Mouse (Mus musculus): ENCODE measurements around the gene Ebf3. TPM values are rescaled to one million over a fixed set of nuclear protein-coding genes. Genes with fewer than 3 reads are reported as not detected.
A peak's percentile ranks its signal among the peaks of the same experiment; 100 is the strongest.

Ebf3 gene
- polyA plus RNA-seq, 1 experiment from 2014 or later = 1.6 TPM

GRCm38 (mm10) chr7:137239542-137240133 is 74.6 kb downstream of the Ebf3 start:
- Histone ChIP-seq H3K9me3 (ENCODE audit: control insufficient read depth, low read depth, low read length) (no peaks in the 10 kb centered on the region), H3K4me3 (ENCODE audit: low read depth, low read length) (no peak overlapping the region), H3K4me2 (replicated peaks; ENCODE audit: low read depth, low read length) (no peak overlapping the region), H3K4me1 (ENCODE audit: control insufficient read depth, insufficient read depth, low read length) (no peaks in the 10 kb centered on the region), H3K27me3 (ENCODE audit: control insufficient read depth, insufficient read depth, low read length) (0 out of 2 replicates have a peak, but pooled peaks cover 2% of the 10 kb centered on the region), H3K27ac (ENCODE audit: low read length) (no peak overlapping the region), H3K9ac (replicated peaks; ENCODE audit: low read depth, low read length) (no peak overlapping the region), H3K36me3 (ENCODE audit: control insufficient read depth, insufficient read depth, low read length) (no peaks in the 10 kb centered on the region)
- ATAC-seq (ENCODE audit: insufficient number of reproducible peaks, insufficient read depth, low FRiP score, low read depth) = no peak
- 78% methylated on average over 5 of the region's 5 CpGs for WGBS

- Histone ChIP-seq H3K9ac (replicated peaks; ENCODE audit: low read depth, low read length) (no peak overlapping the region), H3K27me3 (ENCODE audit: control insufficient read depth, insufficient read depth, low read length) (0 out of 2 replicates have a peak, but pooled peaks cover 2% of the 10 kb centered on the region), H3K27ac (ENCODE audit: low read length) (no peak overlapping the region), H3K4me3 (ENCODE audit: low read depth, low read length) (no peak overlapping the region), H3K36me3 (ENCODE audit: control insufficient read depth, insufficient read depth, low read length) (no peaks in the 10 kb centered on the region), H3K9me3 (ENCODE audit: control insufficient read depth, low read depth, low read length) (no peaks in the 10 kb centered on the region), H3K4me1 (ENCODE audit: control insufficient read depth, insufficient read depth, low read length) (no peaks in the 10 kb centered on the region), H3K4me2 (replicated peaks; ENCODE audit: low read depth, low read length) (no peak overlapping the region)
- ATAC-seq (ENCODE audit: insufficient number of reproducible peaks, insufficient read depth, low FRiP score, low read depth) = no peak
- WGBS = 78% methylated on average over 12 of the region's 12 CpGs
Observed at GRCm38 (mm10) chr7:137237419-137237818, 76.8 kb downstream of the Ebf3 start.

- 93% methylated on average over 3 of the region's 3 CpGs for WGBS
- no peak for ATAC-seq (ENCODE audit: insufficient number of reproducible peaks, insufficient read depth, low FRiP score, low read depth)
- H3K4me3 ChIP-seq (ENCODE audit: low read depth, low read length) = no peak overlapping the region
- no peaks in the 10 kb centered on the region for H3K9me3 ChIP-seq (ENCODE audit: control insufficient read depth, low read depth, low read length)
- H3K36me3 ChIP-seq (ENCODE audit: control insufficient read depth, insufficient read depth, low read length) = no peaks in the 10 kb centered on the region
- no peaks in the 10 kb centered on the region for H3K27me3 ChIP-seq (ENCODE audit: control insufficient read depth, insufficient read depth, low read length)
- peaks cover 4% of the 10 kb centered on the region; the same call in 1 of the 2 replicates for H3K4me1 ChIP-seq (ENCODE audit: control insufficient read depth, insufficient read depth, low read length)
- H3K9ac ChIP-seq (replicated peaks; ENCODE audit: low read depth, low read length) = no peak overlapping the region
- no peak overlapping the region for H3K27ac ChIP-seq (ENCODE audit: low read length)
- H3K4me2 ChIP-seq (replicated peaks; ENCODE audit: low read depth, low read length) = no peak overlapping the region
Observed at GRCm38 (mm10) chr7:137223823-137224222, 90.4 kb downstream of the Ebf3 start.

GRCm38 (mm10) chr7:137222831-137223505 is 91.3 kb downstream of the Ebf3 start:
- Histone ChIP-seq H3K4me2 (replicated peaks; ENCODE audit: low read depth, low read length) (no peak overlapping the region), H3K27ac (ENCODE audit: low read length) (no peak overlapping the region), H3K4me3 (ENCODE audit: low read depth, low read length) (no peak overlapping the region), H3K9ac (replicated peaks; ENCODE audit: low read depth, low read length) (no peak overlapping the region), H3K36me3 (ENCODE audit: control insufficient read depth, insufficient read depth, low read length) (no peaks in the 10 kb centered on the region), H3K9me3 (ENCODE audit: control insufficient read depth, low read depth, low read length) (no peaks in the 10 kb centered on the region), H3K4me1 (ENCODE audit: control insufficient read depth, insufficient read depth, low read length) (peaks cover 4% of the 10 kb centered on the region; the same call in 1 of the 2 replicates), H3K27me3 (ENCODE audit: control insufficient read depth, insufficient read depth, low read length) (no peaks in the 10 kb centered on the region)
- 90% methylated on average over 6 of the region's 6 CpGs for WGBS
- ATAC-seq (ENCODE audit: insufficient number of reproducible peaks, insufficient read depth, low FRiP score, low read depth) = no peak

- Histone ChIP-seq H3K4me2 (replicated peaks; ENCODE audit: low read depth, low read length) (no peak overlapping the region), H3K27me3 (ENCODE audit: control insufficient read depth, insufficient read depth, low read length) (no peaks in the 10 kb centered on the region), H3K27ac (ENCODE audit: low read length) (no peak overlapping the region), H3K4me3 (ENCODE audit: low read depth, low read length) (no peak overlapping the region), H3K9ac (replicated peaks; ENCODE audit: low read depth, low read length) (no peak overlapping the region), H3K9me3 (ENCODE audit: control insufficient read depth, low read depth, low read length) (no peaks in the 10 kb centered on the region), H3K36me3 (ENCODE audit: control insufficient read depth, insufficient read depth, low read length) (no peaks in the 10 kb centered on the region), H3K4me1 (ENCODE audit: control insufficient read depth, insufficient read depth, low read length) (peaks cover 4% of the 10 kb centered on the region; the same call in 1 of the 2 replicates)
- ATAC-seq (ENCODE audit: insufficient number of reproducible peaks, insufficient read depth, low FRiP score, low read depth) = peak; percentile 33; the same call in 1 of the 2 replicates
- WGBS = 21% methylated on average over 6 of the region's 6 CpGs
Observed at GRCm38 (mm10) chr7:137221599-137221998, 92.6 kb downstream of the Ebf3 start.

- no peak for ATAC-seq (ENCODE audit: insufficient number of reproducible peaks, insufficient read depth, low FRiP score, low read depth)
- Histone ChIP-seq H3K27me3 (ENCODE audit: control insufficient read depth, insufficient read depth, low read length) (no peaks in the 10 kb centered on the region), H3K4me2 (replicated peaks; ENCODE audit: low read depth, low read length) (no peak overlapping the region), H3K27ac (ENCODE audit: low read length) (no peak overlapping the region), H3K4me1 (ENCODE audit: control insufficient read depth, insufficient read depth, low read length) (peaks cover 4% of the 10 kb centered on the region; the same call in 1 of the 2 replicates), H3K9ac (replicated peaks; ENCODE audit: low read depth, low read length) (no peak overlapping the region), H3K36me3 (ENCODE audit: control insufficient read depth, insufficient read depth, low read length) (no peaks in the 10 kb centered on the region), H3K9me3 (ENCODE audit: control insufficient read depth, low read depth, low read length) (no peaks in the 10 kb centered on the region), H3K4me3 (ENCODE audit: low read depth, low read length) (no peak overlapping the region)
- WGBS = 77% methylated on average over 4 of the region's 4 CpGs
Observed at GRCm38 (mm10) chr7:137220436-137220835, 93.8 kb downstream of the Ebf3 start.

GRCm38 (mm10) chr7:137218706-137219105 is 95.5 kb downstream of the Ebf3 start:
- Histone ChIP-seq H3K9me3 (ENCODE audit: control insufficient read depth, low read depth, low read length) (no peaks in the 10 kb centered on the region), H3K9ac (replicated peaks; ENCODE audit: low read depth, low read length) (no peak overlapping the region), H3K36me3 (ENCODE audit: control insufficient read depth, insufficient read depth, low read length) (no peaks in the 10 kb centered on the region), H3K4me2 (replicated peaks; ENCODE audit: low read depth, low read length) (no peak overlapping the region), H3K4me3 (ENCODE audit: low read depth, low read length) (no peak overlapping the region), H3K4me1 (ENCODE audit: control insufficient read depth, insufficient read depth, low read length) (peaks cover 4% of the 10 kb centered on the region; the same call in 1 of the 2 replicates), H3K27me3 (ENCODE audit: control insufficient read depth, insufficient read depth, low read length) (no peaks in the 10 kb centered on the region), H3K27ac (ENCODE audit: low read length) (no peak overlapping the region)
- no peak for ATAC-seq (ENCODE audit: insufficient number of reproducible peaks, insufficient read depth, low FRiP score, low read depth)
- WGBS = 50% methylated on average over 12 of the region's 12 CpGs

- H3K4me3 ChIP-seq (ENCODE audit: low read depth, low read length) = no peak overlapping the region
- no peaks in the 10 kb centered on the region for H3K9me3 ChIP-seq (ENCODE audit: control insufficient read depth, low read depth, low read length)
- no peak overlapping the region for H3K4me2 ChIP-seq (replicated peaks; ENCODE audit: low read depth, low read length)
- WGBS = 84% methylated on average over 1 of the region's 1 CpGs
- 0 out of 2 replicates have a peak, but pooled peaks cover 2% of the 10 kb centered on the region for H3K4me1 ChIP-seq (ENCODE audit: control insufficient read depth, insufficient read depth, low read length)
- no peak overlapping the region for H3K27ac ChIP-seq (ENCODE audit: low read length)
- no peaks in the 10 kb centered on the region for H3K27me3 ChIP-seq (ENCODE audit: control insufficient read depth, insufficient read depth, low read length)
- ATAC-seq (ENCODE audit: insufficient number of reproducible peaks, insufficient read depth, low FRiP score, low read depth) = no peak
- no peak overlapping the region for H3K9ac ChIP-seq (replicated peaks; ENCODE audit: low read depth, low read length)
- H3K36me3 ChIP-seq (ENCODE audit: control insufficient read depth, insufficient read depth, low read length) = no peaks in the 10 kb centered on the region
Observed at GRCm38 (mm10) chr7:137213444-137213843, 100.8 kb downstream of the Ebf3 start.

All from stomach, embryonic 14.5 days (tissue).